Mouse (Mus musculus): ENCODE data around the gene Mybbp1a. TPM values are rescaled to one million over a fixed set of nuclear protein-coding genes. Genes with fewer than 3 reads are reported as not detected.

Gene Mybbp1a
- polyA plus RNA-seq, 1 experiment from 2014 or later: 57.6 TPM

- H3K9me3 ChIP-seq (ENCODE audit: control insufficient read depth, low read length): no peaks in the 10 kb centered on the region
- TF ChIP-seq CTCF (IDR thresholded peaks at IDR 0.05; ENCODE audit: low read depth) (no peak), EP300 (optimal IDR thresholded peaks at IDR 0.05) (no peak)
- no peaks in the 10 kb centered on the region for H3K36me3 ChIP-seq (ENCODE audit: control insufficient read depth, insufficient read depth, low read length)
- no peaks in the 10 kb centered on the region for H3K27me3 ChIP-seq (ENCODE audit: control insufficient read depth, insufficient read depth, low read length)
- H3K9ac ChIP-seq (ENCODE audit: low read length): peak overlapping the region; percentile 64
- H3K27ac ChIP-seq (replicated peaks): peak overlapping the region; percentile 67
- H3K4me2 ChIP-seq (replicated peaks; ENCODE audit: low read depth): peak overlapping the region; percentile 97
- WGBS: 1% methylated on average over 25 of the region's 25 CpGs
- peak overlapping the region; percentile 60 for H3K4me3 ChIP-seq (ENCODE audit: low read depth, low read length)
- peak; percentile 27; the same call in 1 of the 2 replicates for ATAC-seq (ENCODE audit: low FRiP score, low TSS enrichment)
- DNase-seq (ENCODE audit: low spot score): peak; percentile 68
- peaks cover 3% of the 10 kb centered on the region for H3K4me1 ChIP-seq (replicated peaks; ENCODE audit: control insufficient read depth, insufficient read depth)
Observed at GRCm38 (mm10) chr11:72410521-72411092, 30.5 kb upstream of the Mybbp1a start.

DNA sequence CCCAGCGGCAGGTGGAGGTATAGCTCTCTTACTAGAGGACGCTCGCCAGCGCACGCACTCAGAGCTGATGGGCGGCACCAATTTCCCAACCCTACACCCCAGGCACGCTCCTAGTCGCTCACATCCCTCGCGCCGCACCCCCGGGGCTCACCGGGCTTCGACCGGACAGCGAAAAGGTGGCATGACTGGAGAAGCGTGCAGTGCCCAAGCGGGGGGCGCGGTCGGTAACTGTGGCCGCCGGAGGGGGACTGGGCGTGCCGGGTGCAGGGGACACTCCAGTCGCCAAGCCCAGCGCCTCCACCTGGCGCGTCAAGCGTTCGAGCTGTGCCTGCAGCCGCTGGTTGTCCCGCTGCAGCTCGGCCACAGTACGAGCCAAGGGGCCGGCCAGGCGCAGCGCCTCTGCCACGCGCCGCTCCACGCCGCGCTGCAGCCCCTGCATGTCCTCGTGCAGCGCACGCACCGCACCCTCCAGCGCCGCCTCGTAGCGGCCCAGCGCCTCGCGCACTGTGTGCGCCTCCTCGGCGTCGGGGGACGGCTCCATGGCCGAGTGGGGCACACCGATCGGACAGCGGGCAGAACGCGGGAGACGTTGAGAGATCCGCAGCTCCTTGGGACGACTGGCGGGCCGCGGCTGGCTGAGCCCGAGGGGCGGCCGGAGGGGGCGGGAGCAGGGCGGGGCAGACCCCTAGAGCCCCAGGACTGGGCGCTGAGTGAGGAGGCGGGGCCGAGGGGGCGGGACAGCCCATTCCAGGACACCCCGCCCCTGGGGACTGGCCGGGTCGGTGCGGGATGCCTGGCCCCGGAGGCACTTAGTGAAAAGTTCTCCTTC lies 29.8 kb upstream of the Mybbp1a start, which contains the start of gene Smtnl2:
Gene Smtnl2 (minus strand): TSS at position 621 of the 829 bp plus-strand sequence.
- Histone ChIP-seq H3K4me3 (ENCODE audit: low read depth, low read length) (peak within 1 kb of the TSS; percentile 60), H3K9ac (ENCODE audit: low read length) (peak within 1 kb of the TSS; percentile 64), H3K4me1 (replicated peaks; ENCODE audit: control insufficient read depth, insufficient read depth) (peaks cover 3% of the 10 kb centered on the region), H3K27ac (replicated peaks) (peak within 1 kb of the TSS; percentile 67), H3K27me3 (ENCODE audit: control insufficient read depth, insufficient read depth, low read length) (no peaks in the 10 kb centered on the region), H3K9me3 (ENCODE audit: control insufficient read depth, low read length) (no peaks in the 10 kb centered on the region), H3K4me2 (replicated peaks; ENCODE audit: low read depth) (peak within 1 kb of the TSS; percentile 97), H3K36me3 (ENCODE audit: control insufficient read depth, insufficient read depth, low read length) (no peaks in the 10 kb centered on the region)
- WGBS: under 1% methylated on average over 79 of the region's 86 CpGs
- DNase-seq (ENCODE audit: low spot score): peak; percentile 93
- TF ChIP-seq EP300 (optimal IDR thresholded peaks at IDR 0.05) (no peak), CTCF (IDR thresholded peaks at IDR 0.05; ENCODE audit: low read depth) (peak; percentile 67)
- peak; percentile 93 for ATAC-seq (ENCODE audit: low FRiP score, low TSS enrichment)

DNA sequence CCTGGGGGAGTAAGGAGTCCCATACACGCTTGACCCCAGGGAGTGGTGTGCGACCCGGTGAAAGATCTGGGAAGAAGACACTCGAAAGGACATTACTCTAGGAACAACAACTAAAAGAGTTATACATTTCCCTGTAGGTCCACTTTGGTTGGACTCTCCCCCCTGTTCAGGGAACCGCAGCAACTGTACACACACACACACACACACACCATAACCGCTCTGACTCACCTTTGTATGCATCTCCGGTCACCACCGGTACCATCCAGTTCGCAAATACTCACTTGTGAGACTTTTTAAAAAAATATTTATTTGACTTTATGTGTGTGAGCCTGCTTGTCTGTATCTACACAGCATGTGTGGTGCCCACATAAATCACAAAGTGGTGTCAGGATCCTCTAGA lies 29.2 kb upstream of the Mybbp1a start:
- Histone ChIP-seq H3K27ac (replicated peaks) (peak overlapping the region; percentile 67; the same call in 1 of the 2 replicates), H3K4me3 (ENCODE audit: low read depth, low read length) (peak overlapping the region; percentile 60), H3K9ac (ENCODE audit: low read length) (no peak overlapping the region; the same call in 1 of the 2 replicates), H3K36me3 (ENCODE audit: control insufficient read depth, insufficient read depth, low read length) (no peaks in the 10 kb centered on the region), H3K4me2 (replicated peaks; ENCODE audit: low read depth) (peak overlapping the region; percentile 97), H3K27me3 (ENCODE audit: control insufficient read depth, insufficient read depth, low read length) (no peaks in the 10 kb centered on the region), H3K4me1 (replicated peaks; ENCODE audit: control insufficient read depth, insufficient read depth) (peaks cover 3% of the 10 kb centered on the region), H3K9me3 (ENCODE audit: control insufficient read depth, low read length) (no peaks in the 10 kb centered on the region)
- 24% methylated on average over 9 of the region's 9 CpGs for WGBS
- TF ChIP-seq EP300 (optimal IDR thresholded peaks at IDR 0.05) (no peak), CTCF (IDR thresholded peaks at IDR 0.05; ENCODE audit: low read depth) (no peak)
- DNase-seq (ENCODE audit: low spot score) (peak; percentile 54), ATAC-seq (ENCODE audit: low FRiP score, low TSS enrichment) (peak; percentile 48)

- WGBS: 57% methylated on average over 7 of the region's 7 CpGs
- Histone ChIP-seq H3K4me3 (ENCODE audit: low read depth, low read length) (no peak overlapping the region), H3K9me3 (ENCODE audit: control insufficient read depth, low read length) (no peaks in the 10 kb centered on the region), H3K27me3 (ENCODE audit: control insufficient read depth, insufficient read depth, low read length) (no peaks in the 10 kb centered on the region), H3K4me2 (replicated peaks; ENCODE audit: low read depth) (no peak overlapping the region), H3K36me3 (ENCODE audit: control insufficient read depth, insufficient read depth, low read length) (no peaks in the 10 kb centered on the region), H3K4me1 (replicated peaks; ENCODE audit: control insufficient read depth, insufficient read depth) (no peaks in the 10 kb centered on the region; the same call in 1 of the 2 replicates), H3K27ac (replicated peaks) (peak overlapping the region; percentile 30; the same call in 1 of the 2 replicates), H3K9ac (ENCODE audit: low read length) (no peak overlapping the region)
- ATAC-seq (ENCODE audit: low FRiP score, low TSS enrichment) (no peak; the same call in 1 of the 2 replicates), DNase-seq (ENCODE audit: low spot score) (no peak)
- no peak; the same call in 1 of the 2 replicates for TF ChIP-seq CTCF (IDR thresholded peaks at IDR 0.05; ENCODE audit: low read depth)
- no peak for TF ChIP-seq EP300 (optimal IDR thresholded peaks at IDR 0.05)
Observed at GRCm38 (mm10) chr11:72413016-72413415, 28.1 kb upstream of the Mybbp1a start.

GRCm38 (mm10) chr11:72413601-72414190 lies 27.5 kb upstream of the Mybbp1a start:
- DNase-seq (ENCODE audit: low spot score) (no peak), ATAC-seq (ENCODE audit: low FRiP score, low TSS enrichment) (no peak)
- no peak for TF ChIP-seq EP300 (optimal IDR thresholded peaks at IDR 0.05)
- TF ChIP-seq CTCF (IDR thresholded peaks at IDR 0.05; ENCODE audit: low read depth): no peak
- no peak overlapping the region for H3K9ac ChIP-seq (ENCODE audit: low read length)
- 77% methylated on average over 5 of the region's 5 CpGs for WGBS
- H3K4me1 ChIP-seq (replicated peaks; ENCODE audit: control insufficient read depth, insufficient read depth): no peaks in the 10 kb centered on the region; the same call in 1 of the 2 replicates
- no peaks in the 10 kb centered on the region for H3K9me3 ChIP-seq (ENCODE audit: control insufficient read depth, low read length)
- H3K4me2 ChIP-seq (replicated peaks; ENCODE audit: low read depth): no peak overlapping the region
- peak overlapping the region; percentile 30; the same call in 1 of the 2 replicates for H3K27ac ChIP-seq (replicated peaks)
- no peaks in the 10 kb centered on the region for H3K27me3 ChIP-seq (ENCODE audit: control insufficient read depth, insufficient read depth, low read length)
- H3K36me3 ChIP-seq (ENCODE audit: control insufficient read depth, insufficient read depth, low read length): no peaks in the 10 kb centered on the region
- H3K4me3 ChIP-seq (ENCODE audit: low read depth, low read length): no peak overlapping the region

Measured in stomach, postnatal 0 days (tissue).